Mouse (Mus musculus): Measurements from ENCODE around the gene Col18a1.

- TF ChIP-seq EP300 (IDR thresholded peaks at IDR 0.05; ENCODE audit: low read depth) (no peak), CTCF (IDR thresholded peaks at IDR 0.05; ENCODE audit: low read depth) (no peak)
These were observed 77.0 kb downstream of the Col18a1 start for GRCm38 (mm10) chr10:77089336-77089735.

Data from liver, postnatal 0 days (tissue).